Mouse (Mus musculus): ENCODE measurements around the gene Ntn1.

The Ntn1 gene

DNA sequence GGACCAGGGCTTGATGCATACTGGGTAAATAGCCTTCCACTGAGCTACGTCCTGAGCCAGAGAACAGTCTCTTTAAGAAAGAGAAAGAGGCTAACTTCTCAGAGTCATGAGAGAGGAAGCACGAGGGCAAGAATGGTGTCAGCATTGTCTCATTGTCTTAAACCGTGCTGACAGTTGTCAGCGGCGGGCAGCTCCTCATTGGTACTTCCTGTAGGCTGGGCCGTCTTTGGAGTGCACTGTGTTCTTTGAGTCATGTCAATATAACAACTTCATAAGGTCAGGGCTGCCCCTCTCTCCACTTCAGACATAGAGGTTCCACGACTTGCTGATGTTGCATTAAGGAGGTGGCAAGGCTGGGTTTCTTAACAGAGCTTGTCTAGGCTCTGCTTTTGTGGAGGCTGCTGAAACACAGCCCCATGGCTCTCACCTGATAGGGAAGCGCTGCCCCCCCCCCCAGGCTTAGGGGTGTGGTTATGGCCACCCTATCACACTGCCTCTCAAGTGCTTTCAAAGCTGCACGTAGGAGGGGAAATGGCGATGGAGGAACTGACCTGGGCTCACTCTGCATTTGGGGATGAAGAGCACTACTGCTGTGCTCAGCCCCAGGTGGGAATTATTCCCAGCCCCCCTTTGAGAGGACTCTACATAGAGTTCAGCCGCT is 6.8 kb upstream of the Ntn1 start:
- 80% methylated on average over 11 of the region's 11 CpGs for WGBS

- WGBS: 92% methylated on average over 8 of the region's 8 CpGs
Measured at GRCm38 (mm10) chr11:68405576-68405975, 5.0 kb upstream of the Ntn1 start.

- WGBS: 60% methylated on average over 4 of the region's 4 CpGs
Measured at GRCm38 (mm10) chr11:68404185-68404584, 3.6 kb upstream of the Ntn1 start.

- 69% methylated on average over 5 of the region's 5 CpGs for WGBS
Measured at GRCm38 (mm10) chr11:68401428-68401827, 805 bp upstream of the Ntn1 start.

- WGBS: 1% methylated on average over 54 of the region's 57 CpGs
Measured at GRCm38 (mm10) chr11:68400021-68400671, 477 bp downstream of the Ntn1 start.

GRCm38 (mm10) chr11:68399548-68400020 is 1.0 kb downstream of the Ntn1 start:
- WGBS: 3% methylated on average over 47 of the region's 47 CpGs

DNA sequence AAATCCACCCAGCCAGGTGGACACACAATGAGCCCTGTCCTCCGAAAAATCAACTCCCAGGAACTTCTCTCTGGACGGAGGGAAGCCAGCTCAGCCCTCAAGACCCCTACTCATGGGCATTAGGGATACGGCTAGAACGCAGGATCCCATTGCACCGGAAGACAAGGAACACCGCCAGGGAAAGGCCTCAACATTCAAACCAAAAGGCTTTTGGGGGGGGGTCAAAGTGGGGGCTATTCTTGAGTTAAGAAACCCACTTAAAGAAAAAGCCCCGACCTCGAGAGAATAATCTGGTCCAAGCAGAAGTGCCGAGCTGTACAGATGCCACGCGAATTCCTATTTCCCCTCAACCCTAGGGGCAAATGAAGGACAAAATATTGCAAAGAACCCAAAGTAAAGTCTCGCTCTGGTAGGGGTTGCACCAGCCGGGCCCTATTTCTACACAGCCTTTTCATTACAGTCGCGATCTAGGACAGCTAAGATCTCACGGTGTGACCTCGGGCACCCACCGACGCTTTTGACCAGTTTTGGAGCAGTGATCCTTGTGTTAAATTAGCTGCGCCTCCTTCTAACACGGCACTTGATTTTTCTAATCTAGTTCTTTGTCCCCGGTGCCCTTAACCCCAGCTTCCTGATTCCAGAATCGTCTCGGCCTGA is 1.6 kb downstream of the Ntn1 start:
- WGBS: 40% methylated on average over 24 of the region's 24 CpGs

- WGBS: 85% methylated on average over 5 of the region's 5 CpGs
Measured at GRCm38 (mm10) chr11:68395546-68395945, 5.1 kb downstream of the Ntn1 start.

DNA sequence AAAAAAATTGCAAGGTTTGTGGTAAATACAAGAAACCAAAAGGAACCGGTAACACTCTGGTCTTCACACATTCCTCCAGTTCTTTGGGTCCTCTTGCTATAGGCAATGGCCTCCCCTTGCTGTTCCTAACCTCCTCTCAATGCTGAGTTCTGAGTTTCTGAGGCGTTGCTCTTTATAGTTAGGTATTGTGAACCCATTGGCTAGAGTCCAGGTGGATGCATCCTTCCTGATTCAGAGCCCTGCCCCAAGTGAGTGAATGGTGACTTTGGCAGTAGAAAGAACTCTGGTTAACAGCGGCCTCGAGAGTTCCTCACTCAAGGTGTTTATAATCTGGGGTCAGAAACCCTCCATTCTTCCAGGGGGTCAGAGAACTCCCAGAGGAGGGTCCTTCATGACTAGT is 5.9 kb downstream of the Ntn1 start:
- 86% methylated on average over 4 of the region's 4 CpGs for WGBS

DNA sequence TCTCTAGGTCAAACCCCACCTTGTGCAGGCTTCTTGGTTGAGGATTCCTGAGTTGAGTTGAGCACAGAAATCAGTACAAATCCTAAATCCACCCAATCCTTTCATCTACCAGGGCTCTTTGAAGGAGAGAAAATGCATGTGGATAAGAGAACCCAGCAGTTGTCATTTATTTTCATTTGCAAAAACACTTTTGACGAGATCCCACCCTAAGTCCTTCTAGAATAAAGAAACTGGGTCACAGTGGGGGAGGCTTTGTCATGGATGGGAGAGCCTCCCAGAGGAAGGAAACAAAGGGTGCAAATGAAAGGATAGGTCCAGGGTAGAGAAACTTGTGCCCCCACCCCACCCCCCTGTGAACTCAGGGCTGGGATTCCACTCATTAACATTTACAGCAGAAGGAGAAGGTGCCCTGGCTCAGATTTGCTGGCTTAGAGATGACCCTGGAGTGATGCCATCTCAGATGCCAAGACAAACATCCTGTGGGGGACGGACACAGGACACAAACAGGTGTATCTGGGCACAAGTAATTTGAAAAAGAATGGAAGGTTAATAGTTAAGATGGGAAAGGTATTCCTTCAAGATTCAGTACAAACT is 6.6 kb downstream of the Ntn1 start:
- WGBS: 60% methylated on average over 2 of the region's 2 CpGs

DNA sequence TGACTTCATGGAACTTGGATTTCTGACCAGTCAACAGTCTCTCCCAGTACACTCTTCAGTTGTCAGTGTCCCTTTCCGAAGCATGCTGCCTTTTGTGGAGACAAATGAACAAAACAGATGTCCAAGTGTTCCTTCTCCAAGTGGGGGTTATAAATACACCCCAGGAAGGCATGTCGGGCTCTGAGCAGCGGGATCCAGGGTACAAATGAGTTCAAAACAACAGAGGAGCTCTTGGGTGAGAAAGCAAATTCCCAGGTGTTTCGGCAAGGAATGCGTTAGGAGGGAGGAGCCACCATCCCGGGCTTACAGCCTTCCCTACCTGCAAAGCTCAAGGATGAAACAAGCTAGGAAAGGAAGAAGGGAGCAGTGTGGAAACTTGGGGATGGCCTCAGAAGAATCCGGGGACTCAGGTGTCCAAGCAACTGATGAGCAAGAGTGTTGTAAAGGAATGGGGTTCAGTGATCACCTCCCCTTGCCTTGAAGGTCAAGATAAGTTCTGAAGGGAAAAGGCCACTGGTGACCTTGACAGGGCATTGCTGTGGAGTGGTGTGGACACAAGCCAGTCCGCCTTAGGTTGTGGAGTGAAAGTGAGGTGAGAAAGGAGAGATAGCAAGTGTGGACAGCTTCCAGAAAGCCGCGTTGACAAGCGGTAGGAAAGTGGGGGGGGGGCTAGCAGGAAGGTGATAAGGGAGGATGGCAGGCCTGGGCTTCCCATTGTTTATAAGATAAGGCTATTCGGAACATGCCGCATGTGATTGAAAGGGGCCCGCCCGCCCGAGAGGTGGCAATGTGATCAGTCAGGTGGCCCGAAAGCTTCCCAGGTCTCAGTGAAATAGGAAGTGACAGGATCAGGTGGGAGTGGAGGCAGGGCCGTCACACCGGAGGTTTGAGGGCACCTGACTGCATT is 10.0 kb downstream of the Ntn1 start:
- WGBS: 46% methylated on average over 19 of the region's 19 CpGs

DNA sequence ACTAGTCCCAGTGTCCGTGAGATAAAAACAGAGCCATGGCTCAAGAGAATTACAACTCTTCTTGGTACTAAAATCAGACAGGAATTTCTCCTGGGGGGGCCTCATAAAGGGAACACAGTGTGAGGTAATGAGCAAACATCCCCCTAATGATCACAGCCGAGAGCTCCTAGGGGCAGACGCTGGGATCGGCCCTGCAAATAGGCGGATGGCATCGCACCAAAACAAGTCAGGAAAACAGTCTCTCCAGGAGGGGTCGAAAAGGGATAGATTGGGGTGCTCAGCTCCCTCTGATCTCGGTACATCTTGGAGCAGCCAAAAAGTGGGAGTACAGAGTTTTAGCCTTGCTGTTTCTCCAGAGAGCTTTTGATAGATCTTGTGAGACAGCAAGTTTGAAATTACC is 11.0 kb downstream of the Ntn1 start:
- 31% methylated on average over 8 of the region's 8 CpGs for WGBS

DNA sequence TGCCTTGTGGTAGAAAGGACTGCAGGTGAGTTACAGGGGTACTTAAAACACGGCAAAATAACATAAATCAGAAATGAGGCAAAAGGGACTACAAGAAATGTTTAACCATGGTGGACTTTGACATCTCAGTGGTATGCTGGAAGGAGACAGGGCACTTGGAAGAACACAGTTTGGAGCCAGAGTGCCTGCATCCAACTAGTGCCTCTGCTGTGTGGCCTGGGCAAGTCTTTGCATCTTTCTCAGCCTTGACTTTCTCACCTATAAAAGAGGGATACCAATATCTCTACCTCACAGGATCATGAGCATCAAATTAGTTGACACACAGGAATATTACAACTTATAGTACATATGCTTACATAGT is 12.0 kb downstream of the Ntn1 start:
- WGBS: 91% methylated on average over 1 of the region's 1 CpGs

- 86% methylated on average over 11 of the region's 11 CpGs for WGBS
Measured at GRCm38 (mm10) chr11:68387971-68388654, 12.5 kb downstream of the Ntn1 start.

GRCm38 (mm10) chr11:68387441-68387760 is 13.2 kb downstream of the Ntn1 start:
- 74% methylated on average over 4 of the region's 4 CpGs for WGBS

DNA sequence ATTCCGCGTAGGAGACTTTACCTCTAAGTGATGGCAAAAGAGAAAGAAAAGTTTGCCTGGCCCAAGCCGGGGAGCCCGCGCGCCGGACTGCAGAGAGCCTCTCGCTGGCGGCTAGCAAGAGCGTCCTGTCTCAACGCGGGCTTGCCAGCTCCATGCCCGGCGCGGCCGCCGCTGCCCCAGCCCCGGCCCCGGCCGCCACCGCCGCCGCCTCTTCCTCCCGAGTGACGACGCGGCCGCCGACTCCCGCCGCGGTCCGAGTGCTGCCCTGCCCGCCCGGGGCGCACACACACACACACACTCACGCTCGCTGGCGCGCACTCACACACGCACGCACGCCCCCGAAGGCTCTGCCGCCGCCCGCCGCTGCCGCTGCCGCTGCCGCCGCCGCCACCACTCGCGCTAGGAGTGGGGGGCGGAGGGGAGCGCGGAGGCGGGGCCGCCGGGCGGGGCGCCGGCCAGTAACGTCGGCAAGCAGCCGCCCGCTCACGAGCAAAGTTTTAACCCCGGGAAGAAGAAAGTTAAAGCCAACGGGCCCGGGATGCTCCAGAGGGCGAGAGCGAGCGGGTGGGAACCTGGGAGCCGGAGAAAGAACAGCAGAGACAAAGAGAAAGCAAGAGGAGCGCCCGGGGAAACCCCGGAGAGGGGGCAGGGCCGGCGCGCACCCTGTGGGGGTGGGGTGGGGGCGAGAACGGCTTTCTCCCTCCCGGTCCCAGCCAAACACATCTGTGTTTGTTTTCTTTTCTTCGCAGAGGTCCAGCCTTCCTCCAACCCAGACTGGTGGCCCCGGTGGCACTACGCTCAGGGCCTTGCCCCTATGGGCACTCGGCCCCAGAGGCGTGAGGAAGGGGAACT is 13.8 kb downstream of the Ntn1 start:
- 4% methylated on average over 85 of the region's 90 CpGs for WGBS

GRCm38 (mm10) chr11:68385921-68386588 is 14.6 kb downstream of the Ntn1 start:
- WGBS: 1% methylated on average over 67 of the region's 68 CpGs

GRCm38 (mm10) chr11:68385021-68385821 is 15.4 kb downstream of the Ntn1 start:
- under 1% methylated on average over 94 of the region's 94 CpGs for WGBS

DNA sequence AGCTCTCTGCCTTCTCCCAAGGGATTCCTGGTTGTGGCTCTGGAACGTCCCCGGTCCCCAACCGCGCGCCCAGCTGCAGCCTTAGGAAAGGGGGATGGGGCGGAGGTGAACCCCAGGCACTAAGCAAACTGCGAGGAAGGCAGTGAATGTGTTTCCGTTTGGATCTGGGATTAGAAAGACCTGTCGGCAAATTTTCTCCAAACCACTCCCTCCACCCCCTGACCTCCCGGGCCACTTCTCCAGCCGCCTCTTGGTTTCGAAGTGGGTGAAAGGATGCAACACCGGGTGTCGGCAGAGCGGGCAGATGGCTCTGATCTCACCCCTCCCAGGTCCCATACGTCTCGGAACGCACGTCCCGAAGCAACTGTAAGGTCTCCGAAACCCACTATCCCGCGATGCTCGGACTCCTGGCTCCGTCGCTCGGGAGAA is 16.0 kb downstream of the Ntn1 start:
- 2% methylated on average over 27 of the region's 27 CpGs for WGBS
